Mouse (Mus musculus) embryonic facial prominence, embryonic 14.5 days (tissue): ENCODE results near the gene Cflar. TPM values are rescaled to one million over a fixed set of nuclear protein-coding genes. Genes with fewer than 3 reads are reported as not detected.
"Not testable (repeated sequence)": the region's sequence is repeated elsewhere in the genome, so short reads cannot be mapped to it uniquely, and the experiment has no call there.

Experiments used
- ATAC-seq: fragments of 200-750 bp; cut with Nextera tagmentation; 2 replicates; pipeline ENCODE4 v1.8.0; 2017; ENCODE audit warnings: low read depth, moderate number of reproducible peaks, moderate TSS enrichment
- DNase-seq: peaks from one replicate; pipeline ENCODE4 v3.0.0-alpha.2; 2015; ENCODE audit warnings: low spot score
- H3K27ac ChIP-seq: fragments of 300-500 bp; sonication (generic); replicated peaks from 2 replicates; pipeline ENCODE4 v1.5.1; 2014; ENCODE audit warnings: low read depth, mild to moderate bottlenecking, low read length, moderate library complexity
- H3K27me3 ChIP-seq: fragments of 300-500 bp; sonication (generic); replicated peaks from 2 replicates; pipeline ENCODE4 v1.6.1; 2014; ENCODE audit warnings: low read length; ENCODE audit not compliant: control insufficient read depth, insufficient read depth
- H3K36me3 ChIP-seq: fragments of 300-500 bp; sonication (generic); 2 replicates; pipeline ENCODE4 v1.6.1; 2014; ENCODE audit warnings: low read length, mixed read lengths; ENCODE audit not compliant: control insufficient read depth, insufficient read depth
- H3K4me1 ChIP-seq: fragments of 300-500 bp; sonication (generic); 2 replicates; pipeline ENCODE4 v1.6.1; 2014; ENCODE audit warnings: antibody characterized with exemption, low read length; ENCODE audit not compliant: control insufficient read depth, insufficient read depth
- H3K4me2 ChIP-seq: fragments of 300-500 bp; sonication (generic); 2 replicates; pipeline ENCODE4 v1.6.1; 2014; ENCODE audit warnings: low read depth, mild to moderate bottlenecking, low read length, moderate library complexity, mixed read lengths
- H3K4me3 ChIP-seq: fragments of 300-500 bp; sonication (generic); 2 replicates; pipeline ENCODE4 v1.5.1; 2014; ENCODE audit warnings: low read depth, mild to moderate bottlenecking, low read length
- H3K9ac ChIP-seq: fragments of 300-500 bp; sonication (generic); 2 replicates; pipeline ENCODE4 v1.6.1; 2014; ENCODE audit warnings: low read depth, mild to moderate bottlenecking, low read length, moderate library complexity, mixed read lengths
- H3K9me3 ChIP-seq: fragments of 300-500 bp; sonication (generic); 2 replicates; pipeline ENCODE4 v1.6.1; 2016; ENCODE audit warnings: low read length; ENCODE audit not compliant: control insufficient read depth
- WGBS: fragments of 180-500 bp; shearing (Covaris S2); extraction: QIAGEN DNeasy Blood & Tissue Kit; methylation state at CpG from one replicate; pipeline ENCODE4 v1.1.7; 2014; 5-methylcytosine and 5-hydroxymethylcytosine counted together
- polyA plus RNA-seq: library from polyadenylated mRNA; unstranded; fragments of >200 nt; fragmentation: Nextera tagmentation; extraction: Ambion mirVana; gene quantifications from 2 replicates; pipeline ENCODE4 v1.2.1, GENCODE M21; 2014

The Cflar gene
- 32.4 and 33.9 TPM in 2 replicates for polyA plus RNA-seq

DNA sequence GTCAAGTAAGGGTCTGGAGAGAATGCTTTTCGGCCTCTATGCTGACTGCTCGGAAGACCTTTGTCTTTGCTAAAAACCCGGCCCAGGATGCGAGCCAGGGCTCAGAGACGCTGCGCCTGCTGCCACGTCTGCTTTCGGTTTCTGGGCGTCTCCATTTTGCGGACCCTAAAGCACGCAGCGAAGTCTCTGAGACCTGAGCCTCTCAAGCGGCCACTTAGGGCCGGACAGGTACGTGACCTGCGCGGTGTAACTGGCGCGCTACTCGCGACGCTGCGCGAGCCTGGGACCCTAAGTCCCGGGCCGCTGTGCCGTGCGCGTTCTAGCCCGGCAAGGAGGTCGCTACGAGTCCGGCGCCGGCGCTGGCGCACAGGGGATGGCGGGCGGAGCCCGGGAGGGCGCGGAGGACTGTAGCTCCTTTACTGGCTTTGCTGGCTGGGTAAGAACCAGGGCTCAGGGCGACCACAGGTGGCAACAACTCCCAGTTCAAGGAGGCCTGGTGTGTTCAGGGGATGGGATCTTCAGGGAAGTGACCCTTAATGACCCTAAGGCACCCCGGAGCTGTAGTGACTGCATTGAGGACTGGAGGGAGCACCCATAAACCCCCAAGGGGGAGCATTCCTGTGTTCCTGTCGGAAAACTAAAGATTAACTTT is at the start of gene Cflar:
Gene Cflar (plus strand): TSS at position 144 of the 652 bp plus-strand sequence.
- peak; percentile 82 for DNase-seq

DNA sequence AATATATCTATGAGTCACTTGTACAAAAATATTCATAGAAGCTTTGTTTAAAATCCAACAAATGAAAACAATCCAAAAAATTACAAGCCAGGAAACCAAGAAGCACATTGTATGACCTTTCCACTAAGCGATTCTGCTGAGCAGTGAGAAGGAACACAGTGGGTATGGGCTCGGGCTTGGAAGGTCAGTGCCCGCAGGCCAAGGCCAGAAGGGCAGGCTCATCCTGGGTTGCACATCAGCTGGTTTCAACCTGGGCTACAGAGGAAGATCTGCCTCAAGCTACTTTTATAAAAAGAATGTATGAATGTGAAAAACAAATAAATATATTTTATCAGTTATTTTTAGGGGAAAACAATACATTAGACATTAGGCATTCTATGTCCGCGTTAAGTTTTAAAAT is 48.6 kb upstream of the Cflar start:
- H3K4me2 ChIP-seq, H3K36me3 ChIP-seq, ATAC-seq, DNase-seq, H3K27ac ChIP-seq, H3K4me1 ChIP-seq, H3K4me3 ChIP-seq, H3K27me3 ChIP-seq, H3K9me3 ChIP-seq, H3K9ac ChIP-seq: not testable (repeated sequence)
- 87% methylated on average over 5 of the region's 5 CpGs for WGBS

More for the DNA sequence above, at the start of gene Cflar:
- Histone ChIP-seq H3K9me3 (no peaks in the 10 kb centered on the region), H3K9ac (peak within 1 kb of the TSS; percentile 91), H3K27me3 (no peaks in the 10 kb centered on the region), H3K4me3 (peak within 1 kb of the TSS; percentile 61), H3K4me2 (peak within 1 kb of the TSS; percentile 79), H3K27ac (peak within 1 kb of the TSS; percentile 100), H3K36me3 (peaks cover 16% of the 10 kb centered on the region), H3K4me1 (peaks cover 10% of the 10 kb centered on the region)
- ATAC-seq = peak; percentile 82
- WGBS = under 1% methylated on average over 34 of the region's 45 CpGs

DNA sequence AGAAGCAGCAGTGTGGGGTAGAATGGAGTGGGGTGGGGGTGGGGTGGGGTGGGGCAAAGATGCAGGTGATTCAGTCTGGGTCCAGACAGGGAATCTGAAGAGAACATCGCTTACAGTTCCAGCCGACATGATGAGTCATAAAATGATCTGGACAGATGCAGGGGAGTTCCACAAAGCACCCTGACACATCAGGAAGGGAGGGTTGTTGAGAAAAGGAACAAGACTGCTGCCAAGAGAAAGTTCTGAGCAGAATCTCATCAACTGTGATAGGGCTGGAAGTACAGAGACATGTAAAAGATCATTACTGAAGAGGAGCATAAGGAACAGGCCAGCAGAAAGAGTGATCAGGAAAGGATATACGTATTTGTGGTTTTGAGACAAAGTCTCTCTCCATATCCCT is 47.9 kb upstream of the Cflar start:
- not testable (repeated sequence) for H3K4me2 ChIP-seq

DNA sequence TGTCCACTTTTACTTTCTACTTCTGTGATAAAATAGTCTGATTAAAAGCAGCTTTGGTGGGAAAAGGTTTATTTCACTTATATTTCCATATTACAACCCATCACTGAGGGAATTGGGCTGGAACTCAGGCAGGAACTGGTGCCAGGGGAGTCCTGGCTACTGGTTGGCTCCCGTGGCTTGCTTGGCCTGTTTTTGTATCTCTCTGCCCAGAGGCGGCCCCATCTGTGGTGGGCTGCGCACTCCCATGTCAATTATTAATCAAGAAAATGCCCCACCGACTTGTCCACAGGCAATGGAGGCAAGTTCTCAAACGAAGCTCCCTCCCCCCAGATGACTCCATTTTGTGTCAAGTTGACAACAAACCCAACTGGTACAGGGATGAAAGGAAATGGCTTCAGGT is 43.1 kb upstream of the Cflar start:
- Histone ChIP-seq H3K4me2 (no peak overlapping the region), H3K36me3 (no peaks in the 10 kb centered on the region), H3K9me3 (no peaks in the 10 kb centered on the region), H3K4me1 (no peaks in the 10 kb centered on the region), H3K27me3 (no peaks in the 10 kb centered on the region), H3K4me3 (no peak overlapping the region), H3K9ac (no peak overlapping the region), H3K27ac (no peak overlapping the region)
- ATAC-seq = no peak
- WGBS = 78% methylated on average over 5 of the region's 5 CpGs
- no peak for DNase-seq

More for the DNA sequence above, 47.9 kb upstream of the Cflar start:
- not testable (repeated sequence) for ATAC-seq, DNase-seq, H3K9ac ChIP-seq, H3K9me3 ChIP-seq, H3K36me3 ChIP-seq, H3K4me1 ChIP-seq, H3K27ac ChIP-seq, H3K27me3 ChIP-seq, H3K4me3 ChIP-seq
- 82% methylated on average over 3 of the region's 3 CpGs for WGBS

- H3K27ac ChIP-seq, H3K9ac ChIP-seq, H3K36me3 ChIP-seq, ATAC-seq, H3K4me3 ChIP-seq, DNase-seq, H3K27me3 ChIP-seq, H3K4me2 ChIP-seq, H3K9me3 ChIP-seq, H3K4me1 ChIP-seq: not testable (repeated sequence)
- WGBS = 89% methylated on average over 3 of the region's 3 CpGs
These were observed 41.7 kb upstream of the Cflar start for GRCm38 (mm10) chr1:58669635-58670034.

DNA sequence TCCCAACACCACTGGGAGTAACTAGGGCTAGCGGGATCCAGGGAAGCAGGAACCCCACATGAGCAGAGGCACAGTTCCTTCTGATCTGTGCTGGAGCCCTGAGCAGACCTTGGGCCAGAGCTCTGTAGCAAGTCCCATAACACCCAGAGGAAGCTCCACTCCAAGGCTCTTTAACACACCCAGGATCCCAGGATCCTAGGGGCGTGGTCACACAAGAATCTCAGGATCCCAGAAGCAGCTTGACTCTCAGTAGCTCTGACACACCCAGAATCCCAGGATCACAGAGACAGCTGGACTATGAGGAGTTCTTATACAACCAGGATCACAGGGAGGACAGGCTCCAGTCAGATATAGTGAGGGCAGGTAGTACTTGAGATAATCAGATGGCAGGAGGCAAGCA is 39.2 kb upstream of the Cflar start:
- no peak overlapping the region for H3K27ac ChIP-seq
- no peak overlapping the region for H3K4me2 ChIP-seq
- no peak overlapping the region for H3K4me3 ChIP-seq
- WGBS = 88% methylated on average over 2 of the region's 2 CpGs
- no peak overlapping the region for H3K9ac ChIP-seq
- no peak for DNase-seq
- H3K27me3 ChIP-seq = no peaks in the 10 kb centered on the region
- no peak for ATAC-seq
- H3K9me3 ChIP-seq = no peaks in the 10 kb centered on the region
- no peaks in the 10 kb centered on the region for H3K4me1 ChIP-seq
- no peaks in the 10 kb centered on the region for H3K36me3 ChIP-seq

GRCm38 (mm10) chr1:58675011-58675410 is 36.3 kb upstream of the Cflar start:
- ATAC-seq = no peak
- no peak overlapping the region for H3K4me2 ChIP-seq

GRCm38 (mm10) chr1:58677575-58677974 is 33.7 kb upstream of the Cflar start:
- DNase-seq = peak; percentile 33
- no peak for ATAC-seq
- 95% methylated on average over 1 of the region's 1 CpGs for WGBS

More at GRCm38 (mm10) chr1:58675011-58675410, 36.3 kb upstream of the Cflar start:
- H3K9me3 ChIP-seq = no peaks in the 10 kb centered on the region
- no peaks in the 10 kb centered on the region for H3K4me1 ChIP-seq
- WGBS = 68% methylated on average over 3 of the region's 3 CpGs
- H3K27ac ChIP-seq = no peak overlapping the region
- no peaks in the 10 kb centered on the region for H3K36me3 ChIP-seq
- no peak overlapping the region for H3K9ac ChIP-seq
- DNase-seq = no peak
- no peak overlapping the region for H3K4me3 ChIP-seq
- H3K27me3 ChIP-seq = no peaks in the 10 kb centered on the region

GRCm38 (mm10) chr1:58678412-58678811 is 32.9 kb upstream of the Cflar start:
- not testable (repeated sequence) for H3K4me3 ChIP-seq, H3K4me2 ChIP-seq, DNase-seq, H3K9me3 ChIP-seq, H3K27ac ChIP-seq, H3K36me3 ChIP-seq, H3K9ac ChIP-seq, H3K27me3 ChIP-seq, ATAC-seq, H3K4me1 ChIP-seq
- 77% methylated on average over 5 of the region's 5 CpGs for whole genome bisulfite sequencing

More at GRCm38 (mm10) chr1:58677575-58677974, 33.7 kb upstream of the Cflar start:
- Histone ChIP-seq H3K36me3 (no peaks in the 10 kb centered on the region), H3K27ac (no peak overlapping the region), H3K9ac (no peak overlapping the region), H3K27me3 (no peaks in the 10 kb centered on the region), H3K4me3 (no peak overlapping the region), H3K4me1 (no peaks in the 10 kb centered on the region), H3K9me3 (no peaks in the 10 kb centered on the region), H3K4me2 (no peak overlapping the region)
